Mouse (Mus musculus): ENCODE results near the gene Col6a6. TPM values are rescaled to one million over a fixed set of nuclear protein-coding genes. Genes with fewer than 3 reads are reported as not detected.
"Not testable (repeated sequence)": the region's sequence is repeated elsewhere in the genome, so short reads cannot be mapped to it uniquely, and the experiment has no call there.

Gene Col6a6
- polyA plus RNA-seq, 1 experiment from 2014 or later, result 0.83 TPM

- ATAC-seq (ENCODE audit: low FRiP score, low TSS enrichment); H3K4me1 ChIP-seq (ENCODE audit: control insufficient read depth, insufficient read depth, low read length); H3K27ac ChIP-seq (ENCODE audit: low read depth, low read length); H3K36me3 ChIP-seq (ENCODE audit: control insufficient read depth, insufficient read depth, low read length); H3K4me3 ChIP-seq (ENCODE audit: low read length); H3K4me2 ChIP-seq (replicated peaks; ENCODE audit: low read depth, low read length); H3K27me3 ChIP-seq (ENCODE audit: control insufficient read depth, insufficient read depth, low read length); H3K9me3 ChIP-seq (ENCODE audit: control insufficient read depth, low read length); H3K9ac ChIP-seq (ENCODE audit: low read depth, low read length): not testable (repeated sequence)
- 55% methylated on average over 5 of the region's 5 CpGs for WGBS
Measured at GRCm38 (mm10) chr9:105841386-105841785, 13.4 kb upstream of the Col6a6 start.

- Histone ChIP-seq H3K4me2 (replicated peaks; ENCODE audit: low read depth, low read length) (no peak overlapping the region), H3K27ac (ENCODE audit: low read depth, low read length) (no peak overlapping the region), H3K4me1 (ENCODE audit: control insufficient read depth, insufficient read depth, low read length) (peaks cover 7% of the 10 kb centered on the region; the same call in 1 of the 2 replicates), H3K4me3 (ENCODE audit: low read length) (no peak overlapping the region), H3K9me3 (ENCODE audit: control insufficient read depth, low read length) (no peaks in the 10 kb centered on the region), H3K27me3 (ENCODE audit: control insufficient read depth, insufficient read depth, low read length) (no peaks in the 10 kb centered on the region), H3K9ac (ENCODE audit: low read depth, low read length) (no peak overlapping the region), H3K36me3 (ENCODE audit: control insufficient read depth, insufficient read depth, low read length) (no peaks in the 10 kb centered on the region)
- ATAC-seq (ENCODE audit: low FRiP score, low TSS enrichment), result no peak
- WGBS, result 62% methylated on average over 5 of the region's 5 CpGs
Measured at GRCm38 (mm10) chr9:105839147-105839515, 11.2 kb upstream of the Col6a6 start.

- Histone ChIP-seq H3K36me3 (ENCODE audit: control insufficient read depth, insufficient read depth, low read length) (no peaks in the 10 kb centered on the region), H3K9me3 (ENCODE audit: control insufficient read depth, low read length) (no peaks in the 10 kb centered on the region), H3K27me3 (ENCODE audit: control insufficient read depth, insufficient read depth, low read length) (no peaks in the 10 kb centered on the region), H3K27ac (ENCODE audit: low read depth, low read length) (no peak overlapping the region), H3K9ac (ENCODE audit: low read depth, low read length) (no peak overlapping the region), H3K4me3 (ENCODE audit: low read length) (no peak overlapping the region), H3K4me2 (replicated peaks; ENCODE audit: low read depth, low read length) (no peak overlapping the region), H3K4me1 (ENCODE audit: control insufficient read depth, insufficient read depth, low read length) (peaks cover 7% of the 10 kb centered on the region; the same call in 1 of the 2 replicates)
- 91% methylated on average over 4 of the region's 4 CpGs for whole genome bisulfite sequencing
- no peak for ATAC-seq (ENCODE audit: low FRiP score, low TSS enrichment)
Measured at GRCm38 (mm10) chr9:105838396-105839146, 10.6 kb upstream of the Col6a6 start.

GRCm38 (mm10) chr9:105835587-105835986 lies 7.6 kb upstream of the Col6a6 start:
- Histone ChIP-seq H3K9ac (ENCODE audit: low read depth, low read length) (no peak overlapping the region), H3K27me3 (ENCODE audit: control insufficient read depth, insufficient read depth, low read length) (no peaks in the 10 kb centered on the region), H3K9me3 (ENCODE audit: control insufficient read depth, low read length) (no peaks in the 10 kb centered on the region), H3K4me1 (ENCODE audit: control insufficient read depth, insufficient read depth, low read length) (peaks cover 7% of the 10 kb centered on the region; the same call in 1 of the 2 replicates), H3K27ac (ENCODE audit: low read depth, low read length) (peak overlapping the region; percentile 69; the same call in 1 of the 2 replicates), H3K4me3 (ENCODE audit: low read length) (no peak overlapping the region), H3K36me3 (ENCODE audit: control insufficient read depth, insufficient read depth, low read length) (no peaks in the 10 kb centered on the region), H3K4me2 (replicated peaks; ENCODE audit: low read depth, low read length) (peak overlapping the region; percentile 17; the same call in 1 of the 2 replicates)
- no peak for ATAC-seq (ENCODE audit: low FRiP score, low TSS enrichment)
- 39% methylated on average over 7 of the region's 7 CpGs for WGBS

- Histone ChIP-seq H3K36me3 (ENCODE audit: control insufficient read depth, insufficient read depth, low read length) (no peaks in the 10 kb centered on the region), H3K27me3 (ENCODE audit: control insufficient read depth, insufficient read depth, low read length) (no peaks in the 10 kb centered on the region), H3K9me3 (ENCODE audit: control insufficient read depth, low read length) (no peaks in the 10 kb centered on the region), H3K27ac (ENCODE audit: low read depth, low read length) (no peak overlapping the region), H3K4me1 (ENCODE audit: control insufficient read depth, insufficient read depth, low read length) (peaks cover 7% of the 10 kb centered on the region; the same call in 1 of the 2 replicates), H3K4me3 (ENCODE audit: low read length) (no peak overlapping the region), H3K4me2 (replicated peaks; ENCODE audit: low read depth, low read length) (0 out of 2 replicates have a peak overlapping the region, but pooled peaks have one; percentile 17), H3K9ac (ENCODE audit: low read depth, low read length) (no peak overlapping the region)
- 6% methylated on average over 4 of the region's 4 CpGs for WGBS
- ATAC-seq (ENCODE audit: low FRiP score, low TSS enrichment), result peak; percentile 61
Measured at GRCm38 (mm10) chr9:105834799-105835198, 6.8 kb upstream of the Col6a6 start.

GRCm38 (mm10) chr9:105831291-105831690 lies 3.3 kb upstream of the Col6a6 start:
- ATAC-seq (ENCODE audit: low FRiP score, low TSS enrichment), result no peak
- Histone ChIP-seq H3K9ac (ENCODE audit: low read depth, low read length) (no peak overlapping the region), H3K9me3 (ENCODE audit: control insufficient read depth, low read length) (no peaks in the 10 kb centered on the region), H3K4me2 (replicated peaks; ENCODE audit: low read depth, low read length) (no peak overlapping the region), H3K4me3 (ENCODE audit: low read length) (no peak overlapping the region), H3K27me3 (ENCODE audit: control insufficient read depth, insufficient read depth, low read length) (0 out of 2 replicates have a peak, but pooled peaks cover 3% of the 10 kb centered on the region), H3K27ac (ENCODE audit: low read depth, low read length) (no peak overlapping the region), H3K36me3 (ENCODE audit: control insufficient read depth, insufficient read depth, low read length) (no peaks in the 10 kb centered on the region), H3K4me1 (ENCODE audit: control insufficient read depth, insufficient read depth, low read length) (peaks cover 14% of the 10 kb centered on the region)
- WGBS, result 86% methylated on average over 9 of the region's 9 CpGs

- no peaks in the 10 kb centered on the region for H3K36me3 ChIP-seq (ENCODE audit: control insufficient read depth, insufficient read depth, low read length)
- no peak overlapping the region for H3K4me3 ChIP-seq (ENCODE audit: low read length)
- H3K4me2 ChIP-seq (replicated peaks; ENCODE audit: low read depth, low read length), result no peak overlapping the region
- 0 out of 2 replicates have a peak, but pooled peaks cover 3% of the 10 kb centered on the region for H3K27me3 ChIP-seq (ENCODE audit: control insufficient read depth, insufficient read depth, low read length)
- no peak for ATAC-seq (ENCODE audit: low FRiP score, low TSS enrichment)
- 60% methylated on average over 8 of the region's 8 CpGs for WGBS
- no peak overlapping the region for H3K27ac ChIP-seq (ENCODE audit: low read depth, low read length)
- H3K4me1 ChIP-seq (ENCODE audit: control insufficient read depth, insufficient read depth, low read length), result peaks cover 7% of the 10 kb centered on the region
- no peak overlapping the region for H3K9ac ChIP-seq (ENCODE audit: low read depth, low read length)
- H3K9me3 ChIP-seq (ENCODE audit: control insufficient read depth, low read length), result no peaks in the 10 kb centered on the region
Measured at GRCm38 (mm10) chr9:105827076-105827647, 798 bp downstream of the Col6a6 start.

- Histone ChIP-seq H3K4me2 (replicated peaks; ENCODE audit: low read depth, low read length) (no peak overlapping the region), H3K36me3 (ENCODE audit: control insufficient read depth, insufficient read depth, low read length) (no peaks in the 10 kb centered on the region), H3K4me1 (ENCODE audit: control insufficient read depth, insufficient read depth, low read length) (no peaks in the 10 kb centered on the region), H3K27ac (ENCODE audit: low read depth, low read length) (no peak overlapping the region), H3K27me3 (ENCODE audit: control insufficient read depth, insufficient read depth, low read length) (no peaks in the 10 kb centered on the region), H3K9ac (ENCODE audit: low read depth, low read length) (no peak overlapping the region), H3K9me3 (ENCODE audit: control insufficient read depth, low read length) (no peaks in the 10 kb centered on the region), H3K4me3 (ENCODE audit: low read length) (no peak overlapping the region)
- ATAC-seq (ENCODE audit: low FRiP score, low TSS enrichment), result no peak
- WGBS, result 88% methylated on average over 6 of the region's 6 CpGs
Measured at GRCm38 (mm10) chr9:105820711-105821110, 7.2 kb downstream of the Col6a6 start.

GRCm38 (mm10) chr9:105819155-105819709 lies 8.7 kb downstream of the Col6a6 start:
- no peaks in the 10 kb centered on the region for H3K4me1 ChIP-seq (ENCODE audit: control insufficient read depth, insufficient read depth, low read length)
- H3K9ac ChIP-seq (ENCODE audit: low read depth, low read length), result no peak overlapping the region
- H3K9me3 ChIP-seq (ENCODE audit: control insufficient read depth, low read length), result no peaks in the 10 kb centered on the region
- no peak overlapping the region for H3K4me3 ChIP-seq (ENCODE audit: low read length)
- H3K4me2 ChIP-seq (replicated peaks; ENCODE audit: low read depth, low read length), result no peak overlapping the region
- no peaks in the 10 kb centered on the region for H3K27me3 ChIP-seq (ENCODE audit: control insufficient read depth, insufficient read depth, low read length)
- H3K36me3 ChIP-seq (ENCODE audit: control insufficient read depth, insufficient read depth, low read length), result no peaks in the 10 kb centered on the region
- no peak overlapping the region for H3K27ac ChIP-seq (ENCODE audit: low read depth, low read length)
- WGBS, result 79% methylated on average over 29 of the region's 29 CpGs
- no peak for ATAC-seq (ENCODE audit: low FRiP score, low TSS enrichment)

Data from kidney, embryonic 14.5 days (tissue).